Mouse (Mus musculus) CH12.LX (cell line): Measurements from ENCODE around the gene Sv2c. TPM values are rescaled to one million over a fixed set of nuclear protein-coding genes. Genes with fewer than 3 reads are reported as not detected.

Experiments
- DNase-seq: peaks from one replicate; pipeline ENCODE4 v3.0.0-alpha.2; 2013; ENCODE audit errors: extremely low read depth
- H3K27ac ChIP-seq: 2 replicates; pipeline ENCODE4 v1.5.1; 2012; ENCODE audit warnings: low read depth, mild to moderate bottlenecking, control low read depth, moderate library complexity; ENCODE audit not compliant: insufficient read depth
- H3K27me3 ChIP-seq: replicated peaks from 2 replicates; pipeline ENCODE3; 2012; ENCODE audit warnings: inconsistent platforms
- H3K36me3 ChIP-seq, 2 experiments: replicated peaks in 1 of 2; 2 replicates each; pipeline versions ENCODE3 to v1.6.1; 2012; ENCODE audit warnings: inconsistent platforms in 1 of 2, low read length in 1 of 2, mild to moderate bottlenecking in 1 of 2, mixed read lengths in 1 of 2, moderate library complexity in 1 of 2; ENCODE audit not compliant: control insufficient read depth in 1 of 2, insufficient read depth in 1 of 2
- H3K4me1 ChIP-seq, 2 experiments: 2 replicates each; pipeline ENCODE4 v1.6.1; 2012; ENCODE audit warnings: inconsistent platforms in 1 of 2, moderate library complexity in 1 of 2; ENCODE audit not compliant: insufficient read depth in 2 of 2, control insufficient read depth in 1 of 2
- H3K4me2 ChIP-seq: 2 replicates; pipeline ENCODE4 v1.6.1; 2012; ENCODE audit warnings: low read depth, mild to moderate bottlenecking, control low read depth; ENCODE audit not compliant: poor library complexity, insufficient read depth, severe bottlenecking
- H3K4me3 ChIP-seq, 3 experiments: fragments of 150-350 bp in 1 of 3; sonication (generic) in 1 of 3; replicated peaks in 1 of 3; 2 replicates each; pipeline versions ENCODE3 to v1.5.1; 2011 to 2012; ENCODE audit warnings: low read depth in 2 of 3, low read length in 2 of 3, mild to moderate bottlenecking in 2 of 3, moderate library complexity in 2 of 3, control low read depth in 1 of 3, improper control_type of control experiment in 1 of 3, inconsistent platforms in 1 of 3, mixed read lengths in 1 of 3; ENCODE audit not compliant: poor library complexity in 1 of 3
- H3K79me2 ChIP-seq: replicated peaks from 2 replicates; pipeline ENCODE4 v1.6.1; 2012; ENCODE audit warnings: mild to moderate bottlenecking, moderate library complexity; ENCODE audit not compliant: control insufficient read depth, poor library complexity, insufficient read depth, severe bottlenecking; ENCODE audit errors: extremely low read depth
- H3K9ac ChIP-seq: 2 replicates; pipeline ENCODE4 v1.6.1; 2012; ENCODE audit warnings: low read depth, mild to moderate bottlenecking, control low read depth, moderate library complexity; ENCODE audit not compliant: insufficient read depth
- H3K9me3 ChIP-seq: replicated peaks from 2 replicates; pipeline ENCODE3; 2012; ENCODE audit warnings: low read length, inconsistent platforms, mixed read lengths
- BHLHE40 ChIP-seq: IDR thresholded peaks from 2 replicates; pipeline ENCODE4 v1.6.1; 2011; ENCODE audit warnings: mild to moderate bottlenecking, low read depth, low read length, improper control_type of control experiment
- CHD1 ChIP-seq: IDR thresholded peaks from 2 replicates; pipeline ENCODE4 v1.6.1; 2012; ENCODE audit warnings: low read depth, low read length, improper control_type of control experiment, inconsistent platforms
- CHD2 ChIP-seq: IDR thresholded peaks from 2 replicates; pipeline ENCODE4 v1.6.1; 2011; ENCODE audit warnings: low read length, improper control_type of control experiment
- E2F4 ChIP-seq: IDR thresholded peaks from 2 replicates; pipeline ENCODE4 v1.6.1; 2011; ENCODE audit warnings: low read depth, low read length, improper control_type of control experiment; ENCODE audit not compliant: insufficient replicate concordance
- EP300 ChIP-seq: IDR thresholded peaks from 2 replicates; pipeline ENCODE4 v1.6.1; 2011; ENCODE audit warnings: low read length, improper control_type of control experiment
- JUND ChIP-seq: conservative IDR thresholded peaks from 2 replicates; pipeline ENCODE4 v1.6.1; 2011; ENCODE audit warnings: low read depth, low read length, improper control_type of control experiment
- KAT2A ChIP-seq: IDR thresholded peaks from 2 replicates; pipeline ENCODE4 v1.6.1; 2012; ENCODE audit warnings: low read length, improper control_type of control experiment, inconsistent platforms; ENCODE audit not compliant: insufficient replicate concordance
- MAFK ChIP-seq: IDR thresholded peaks from 2 replicates; pipeline ENCODE4 v1.6.1; 2011; ENCODE audit warnings: low read length, improper control_type of control experiment; ENCODE audit not compliant: insufficient replicate concordance
- MAX ChIP-seq: IDR thresholded peaks from 2 replicates; pipeline ENCODE4 v1.6.1; 2011; ENCODE audit warnings: low read length, improper control_type of control experiment
- MAZ ChIP-seq: IDR thresholded peaks from 2 replicates; pipeline ENCODE4 v1.6.1; 2012; ENCODE audit warnings: low read depth, mild to moderate bottlenecking, inconsistent platforms, low read length, improper control_type of control experiment, moderate library complexity
- MEF2A ChIP-seq: IDR thresholded peaks from 2 replicates; pipeline ENCODE4 v1.6.1; 2014; ENCODE audit warnings: low read depth, mild to moderate bottlenecking, inconsistent platforms, low read length, improper control_type of control experiment, borderline replicate concordance
- MXI1 ChIP-seq: IDR thresholded peaks from 2 replicates; pipeline ENCODE4 v1.6.1; 2011; ENCODE audit warnings: mild to moderate bottlenecking, low read depth, low read length, improper control_type of control experiment
- NRF1 ChIP-seq: IDR thresholded peaks from 2 replicates; pipeline ENCODE4 v1.6.1; 2014; ENCODE audit warnings: low read depth, mild to moderate bottlenecking, inconsistent platforms, low read length, improper control_type of control experiment, moderate library complexity
- PAX5 ChIP-seq: IDR thresholded peaks from 2 replicates; pipeline ENCODE4 v1.6.1; 2012; ENCODE audit warnings: low read length, inconsistent platforms, mixed read lengths
- POLR2AphosphoS2 ChIP-seq: IDR thresholded peaks from 2 replicates; pipeline ENCODE4 v1.6.1; 2011; ENCODE audit warnings: low read depth, low read length, improper control_type of control experiment
- TBP ChIP-seq: conservative IDR thresholded peaks from 2 replicates; pipeline ENCODE4 v1.6.1; 2011; ENCODE audit warnings: low read depth, low read length, improper control_type of control experiment
- USF1 ChIP-seq: IDR thresholded peaks from 2 replicates; pipeline ENCODE4 v1.6.1; 2014; ENCODE audit warnings: low read depth, mild to moderate bottlenecking, inconsistent platforms, low read length, improper control_type of control experiment
- ZC3H11A ChIP-seq: IDR thresholded peaks from 2 replicates; pipeline ENCODE4 v1.6.1; 2012; ENCODE audit warnings: low read depth, mild to moderate bottlenecking, inconsistent platforms, low read length, improper control_type of control experiment
- ZKSCAN1 ChIP-seq: IDR thresholded peaks from 2 replicates; pipeline ENCODE4 v1.6.1; 2012; ENCODE audit warnings: low read depth, inconsistent platforms, low read length, improper control_type of control experiment, borderline replicate concordance
- ZMIZ1 ChIP-seq: IDR thresholded peaks from 2 replicates; pipeline ENCODE4 v1.6.1; 2012; ENCODE audit warnings: low read depth, mild to moderate bottlenecking, inconsistent platforms, low read length, improper control_type of control experiment
- ZNF384 ChIP-seq: IDR thresholded peaks from 2 replicates; pipeline ENCODE4 v1.6.1; 2012; ENCODE audit warnings: low read depth, low read length, improper control_type of control experiment, inconsistent platforms
- dilution Hi-C: fragments of 300-500 bp; cut with MboI; formaldehyde crosslinking; loops from 2 replicates; pipeline ENCODE4 v1.14.3; 2020; ENCODE audit warnings: low sequenced_read_pairs; ENCODE audit not compliant: extremely low pct_unique_long_range_greater_than_20kb, extremely low pct_ligation_motif_present
- in situ Hi-C: fragments of 300-500 bp; cut with MboI; formaldehyde crosslinking; loops from 3 replicates; pipeline ENCODE4 v1.14.3; 2019; ENCODE audit warnings: low sequenced_read_pairs, low pct_ligation_motif_present, low pct_unique_long_range_greater_than_20kb, mixed read lengths
- polyA plus RNA-seq: library from polyadenylated mRNA; unstranded; fragments of >175 nt; gene quantifications from 2 replicates; pipeline ENCODE4 v1.2.1, GENCODE M21; 2012; ENCODE audit warnings: low read depth; ENCODE audit not compliant: insufficient read length
- total RNA-seq, 2 experiments: library from RNA; depleted of rRNA; stranded (reverse); fragments of 300-350 nt in 1 of 2; fragments of >200 nt in 1 of 2; gene quantifications; 2 replicates each; pipeline ENCODE4 v1.2.3; 2012 to 2014

The Sv2c gene
- total and polyA plus RNA-seq, 3 experiments, result 0.04 to 0.13 TPM; not detected in 1

GRCm38 (mm10) chr13:95965162-95965561 lies 167.2 kb downstream of the Sv2c start:
- Histone ChIP-seq H3K36me3 (no peaks in the 10 kb centered on the region), H3K9ac (no peak overlapping the region), H3K4me1 (peaks cover 5 to 25% of the 10 kb centered on the region in 2 experiments; a peak in 3 of 4 replicates), H3K4me3 (no peak overlapping the region), H3K27me3 (no peaks in the 10 kb centered on the region), H3K9me3 (no peaks in the 10 kb centered on the region), H3K79me2 (no peaks in the 10 kb centered on the region), H3K4me2 (no peak overlapping the region), H3K27ac (no peak overlapping the region)
- in situ Hi-C loops, result no loop called here
- dilution Hi-C loops, result no loop called here
- TF ChIP-seq JUND, result no peak
- no peak for TF ChIP-seq POLR2AphosphoS2
- no peak for TF ChIP-seq KAT2A
- no peak for TF ChIP-seq MAZ
- no peak for TF ChIP-seq CHD1
- no peak for TF ChIP-seq USF1
- TF ChIP-seq MAX, result no peak
- no peak for TF ChIP-seq ZC3H11A
- no peak for TF ChIP-seq MAFK
- no peak for TF ChIP-seq ZKSCAN1
- no peak for TF ChIP-seq MXI1
- no peak for TF ChIP-seq MEF2A
- TF ChIP-seq ZMIZ1, result no peak
- TF ChIP-seq CHD2, result no peak
- DNase-seq, result no peak

- Histone ChIP-seq H3K9ac (no peak overlapping the region), H3K27me3 (no peaks in the 10 kb centered on the region), H3K9me3 (no peaks in the 10 kb centered on the region), H3K4me3 (no peak overlapping the region), H3K4me1 (peaks cover 5 to 26% of the 10 kb centered on the region in 2 experiments; a peak in 3 of 4 replicates), H3K27ac (no peak overlapping the region), H3K36me3 (no peaks in the 10 kb centered on the region), H3K4me2 (no peak overlapping the region), H3K79me2 (no peaks in the 10 kb centered on the region)
- TF ChIP-seq EP300 (no peak), KAT2A (no peak), E2F4 (no peak), BHLHE40 (no peak), PAX5 (no peak), JUND (no peak), MEF2A (no peak), MXI1 (no peak), POLR2AphosphoS2 (no peak), ZC3H11A (no peak), ZNF384 (no peak), NRF1 (no peak), TBP (no peak), USF1 (no peak)
- dilution Hi-C loops, result no loop called here
- DNase-seq, result no peak
- in situ Hi-C loops, result no loop called here
Measured at GRCm38 (mm10) chr13:95964226-95964625, 168.2 kb downstream of the Sv2c start.
